Mouse (Mus musculus) testis, adult 2 months (tissue): ENCODE data around the gene Psg16.

ENCODE experiments used
- CTCF ChIP-seq: fragments of 200-500 bp; IDR thresholded peaks from 2 replicates; pipeline ENCODE4 v1.5.1; 2012; ENCODE audit warnings: low read depth, mild to moderate bottlenecking, inconsistent platforms, low read length, moderate library complexity; ENCODE audit not compliant: control insufficient read depth, insufficient read depth, insufficient replicate concordance
- POLR2A ChIP-seq: fragments of 200-500 bp; IDR thresholded peaks from 2 replicates; pipeline ENCODE4 v1.6.1; 2012; ENCODE audit warnings: low read depth, mild to moderate bottlenecking, inconsistent platforms, low read length, moderate library complexity; ENCODE audit not compliant: control insufficient read depth

- TF ChIP-seq CTCF: peak; percentile 24; the same call in 1 of the 2 replicates
- TF ChIP-seq POLR2A: no peak
Observed at GRCm38 (mm10) chr7:17060782-17061605, 12.8 kb upstream of the Psg16 start.
